Mouse (Mus musculus) ES-Bruce4 (cell line): Measurements from ENCODE around the gene Olfr129.

Experiments used
- CTCF ChIP-seq: IDR thresholded peaks from one replicate; pipeline ENCODE4 v1.8.1; 2011; ENCODE audit warnings: low read depth, low read length
- POLR2A ChIP-seq: IDR thresholded peaks from one replicate; pipeline ENCODE4 v1.8.1; 2011; ENCODE audit warnings: low read length; ENCODE audit not compliant: insufficient read depth

DNA sequence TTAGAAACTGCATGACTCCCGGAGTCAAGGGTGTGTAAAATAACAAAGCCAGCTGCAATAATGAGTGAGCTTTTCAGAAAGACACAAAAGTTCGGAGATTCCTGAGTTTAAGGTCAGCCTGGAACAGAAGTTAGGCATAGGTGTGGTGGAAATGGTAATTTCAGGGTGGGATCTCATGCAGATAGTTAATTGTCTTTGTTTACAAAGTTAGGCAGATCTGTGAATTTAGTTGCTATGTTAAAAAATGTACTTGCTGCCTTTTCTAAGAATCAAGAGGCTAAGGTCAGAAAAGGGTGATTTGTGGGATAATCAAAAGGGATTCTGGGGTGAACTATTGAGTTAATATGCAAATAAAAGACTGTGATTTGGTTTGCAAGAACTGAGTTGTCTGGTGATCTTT is 43.5 kb downstream of the Olfr129 start:
- TF ChIP-seq POLR2A (no peak), CTCF (no peak)
